Mouse (Mus musculus) midbrain, embryonic 15.5 days (tissue): Measurements from ENCODE around the gene Olfr1512. TPM values are rescaled to one million over a fixed set of nuclear protein-coding genes. Genes with fewer than 3 reads are reported as not detected.
"Not testable (repeated sequence)": the region's sequence is repeated elsewhere in the genome, so short reads cannot be mapped to it uniquely, and the experiment has no call there.

Source experiments
- ATAC-seq: fragments of 200-750 bp; cut with Nextera tagmentation; replicated peaks from 2 replicates; pipeline ENCODE4 v1.8.0; 2017; ENCODE audit warnings: moderate TSS enrichment
- H3K27ac ChIP-seq: fragments of 300-500 bp; sonication (generic); 2 replicates; pipeline ENCODE4 v1.5.1; 2015; ENCODE audit warnings: mild to moderate bottlenecking, inconsistent platforms
- H3K27me3 ChIP-seq: fragments of 300-500 bp; sonication (generic); replicated peaks from 2 replicates; pipeline ENCODE4 v1.6.1; 2015; ENCODE audit warnings: inconsistent platforms
- H3K36me3 ChIP-seq: fragments of 300-500 bp; sonication (generic); replicated peaks from 2 replicates; pipeline ENCODE4 v1.6.1; 2015; ENCODE audit warnings: inconsistent platforms
- H3K4me1 ChIP-seq: fragments of 300-500 bp; sonication (generic); 2 replicates; pipeline ENCODE4 v1.6.1; 2015; ENCODE audit warnings: inconsistent platforms
- H3K4me2 ChIP-seq: fragments of 300-500 bp; sonication (generic); 2 replicates; pipeline ENCODE4 v1.6.1; 2015; ENCODE audit warnings: inconsistent platforms, mild to moderate bottlenecking, moderate library complexity
- H3K4me3 ChIP-seq: fragments of 300-500 bp; sonication (generic); 2 replicates; pipeline ENCODE4 v1.5.1; 2015; ENCODE audit warnings: mild to moderate bottlenecking, inconsistent platforms
- H3K9ac ChIP-seq: fragments of 300-500 bp; sonication (generic); 2 replicates; pipeline ENCODE4 v1.6.1; 2015; ENCODE audit warnings: mild to moderate bottlenecking, inconsistent platforms
- H3K9me3 ChIP-seq: fragments of 300-500 bp; sonication (generic); 2 replicates; pipeline ENCODE4 v1.6.1; 2016; ENCODE audit warnings: inconsistent platforms
- WGBS: fragments of 180-500 bp; shearing (Covaris S2); methylation state at CpG from one replicate; pipeline ENCODE4 v1.1.7; 2015; ENCODE audit warnings: mixed read lengths; 5-methylcytosine and 5-hydroxymethylcytosine counted together
- polyA plus RNA-seq: library from polyadenylated mRNA; unstranded; fragments of >200 nt; fragmentation: Nextera tagmentation; extraction: Ambion mirVana; gene quantifications from 2 replicates; pipeline ENCODE4 v1.2.1, GENCODE M21; 2015

Gene Olfr1512
- polyA plus RNA-seq, result 0.08 and 0.18 TPM in 2 replicates

GRCm38 (mm10) chr14:52379068-52379467 is at the start of gene Olfr1512:
TSS of gene Olfr1512 (minus strand) at chr14:52379168.
- Histone ChIP-seq H3K4me2 (no peak within 1 kb of the TSS), H3K9me3 (no peaks in the 10 kb centered on the region), H3K27ac (no peak within 1 kb of the TSS), H3K36me3 (no peaks in the 10 kb centered on the region), H3K27me3 (no peaks in the 10 kb centered on the region), H3K4me3 (no peak within 1 kb of the TSS), H3K4me1 (no peaks in the 10 kb centered on the region), H3K9ac (no peak within 1 kb of the TSS)
- 82% methylated on average over 2 of the region's 2 CpGs for WGBS
- no peak for ATAC-seq

GRCm38 (mm10) chr14:52427686-52428085 is 48.7 kb upstream of the Olfr1512 start:
- H3K4me1 ChIP-seq, result no peaks in the 10 kb centered on the region
- 89% methylated on average over 1 of the region's 1 CpGs for WGBS
- H3K9ac ChIP-seq, result no peak overlapping the region
- H3K4me3 ChIP-seq, result no peak overlapping the region
- no peaks in the 10 kb centered on the region for H3K36me3 ChIP-seq
- no peak overlapping the region for H3K4me2 ChIP-seq
- no peaks in the 10 kb centered on the region for H3K27me3 ChIP-seq
- ATAC-seq, result no peak
- no peak overlapping the region for H3K27ac ChIP-seq
- H3K9me3 ChIP-seq, result no peaks in the 10 kb centered on the region

DNA sequence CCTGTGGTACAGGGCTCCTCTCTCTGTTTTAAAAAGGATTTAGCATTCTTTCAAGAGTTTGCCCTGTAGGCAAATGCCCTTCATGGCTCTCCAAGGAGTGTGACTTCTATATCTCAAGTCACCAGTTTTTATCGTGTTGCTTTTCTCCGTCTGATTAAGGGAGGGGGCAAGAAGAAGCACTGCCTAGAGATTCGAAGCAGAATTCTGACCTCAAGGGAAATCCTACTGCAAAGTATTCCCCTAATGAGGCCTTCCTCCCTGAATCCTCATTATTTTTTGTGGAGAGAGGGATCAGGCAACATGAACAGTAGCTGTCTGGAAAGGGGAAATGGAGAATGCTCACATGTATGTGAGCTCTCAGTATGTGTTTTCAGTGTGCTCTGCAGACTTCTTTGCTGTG is 35.3 kb upstream of the Olfr1512 start, which contains the start of gene Olfr1510:
TSS of gene Olfr1510 (minus strand) at position 101 of the 400 bp plus-strand sequence.
- Histone ChIP-seq H3K36me3 (no peaks in the 10 kb centered on the region), H3K4me2 (no peak within 1 kb of the TSS), H3K4me3 (no peak within 1 kb of the TSS), H3K9me3 (no peaks in the 10 kb centered on the region), H3K27ac (no peak within 1 kb of the TSS), H3K9ac (no peak within 1 kb of the TSS), H3K4me1 (no peaks in the 10 kb centered on the region), H3K27me3 (no peaks in the 10 kb centered on the region)
- no peak for ATAC-seq
- 86% methylated on average over 3 of the region's 3 CpGs for WGBS

DNA sequence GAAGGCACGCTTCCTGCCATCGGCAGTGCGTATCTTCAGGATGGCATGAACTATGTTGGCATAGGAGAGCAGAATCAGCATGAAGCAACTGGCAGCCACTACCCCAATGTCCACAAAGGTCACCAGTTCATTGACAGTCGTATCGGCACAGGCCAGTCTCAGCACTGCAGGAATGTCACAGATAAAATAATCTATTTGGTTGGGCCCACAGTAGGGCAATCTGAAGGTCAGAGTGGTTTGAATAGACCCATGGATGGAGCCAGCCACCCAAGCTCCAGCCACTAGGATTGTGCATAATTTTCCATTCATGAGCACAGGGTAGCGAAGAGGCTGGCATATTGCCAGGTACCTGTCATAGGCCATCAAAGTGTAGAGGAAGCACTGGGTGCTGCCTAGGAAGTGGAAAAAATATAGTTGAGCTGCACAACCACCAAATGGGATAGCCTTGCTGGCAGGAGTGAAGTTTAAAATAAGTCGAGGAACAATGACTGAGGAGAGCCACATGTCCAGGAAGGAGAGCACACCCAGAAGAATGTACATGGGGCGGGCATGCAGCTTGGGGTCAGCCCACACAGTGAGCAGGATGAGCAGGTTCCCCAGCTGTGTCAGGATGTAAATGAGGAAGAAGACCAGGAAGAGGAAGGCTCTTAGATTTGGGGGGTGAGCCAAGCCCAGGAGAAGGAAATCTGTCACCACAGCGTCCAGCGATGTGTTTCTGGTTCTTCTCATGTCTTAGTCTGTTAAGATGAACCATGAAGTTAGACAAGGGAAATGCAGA is 31.4 kb upstream of the Olfr1512 start:
- H3K4me1 ChIP-seq, ATAC-seq, H3K9ac ChIP-seq, H3K4me2 ChIP-seq, H3K9me3 ChIP-seq, H3K4me3 ChIP-seq, H3K27ac ChIP-seq, H3K27me3 ChIP-seq, H3K36me3 ChIP-seq: not testable (repeated sequence)
- 84% methylated on average over 8 of the region's 10 CpGs for WGBS

GRCm38 (mm10) chr14:52397279-52397678 is 18.3 kb upstream of the Olfr1512 start, which contains the start of gene Olfr1511:
TSS of gene Olfr1511 (minus strand) at chr14:52397379.
- ATAC-seq, result no peak
- Histone ChIP-seq H3K27me3 (no peaks in the 10 kb centered on the region), H3K36me3 (no peaks in the 10 kb centered on the region), H3K27ac (no peak within 1 kb of the TSS), H3K9ac (no peak within 1 kb of the TSS), H3K9me3 (no peaks in the 10 kb centered on the region), H3K4me2 (no peak within 1 kb of the TSS), H3K4me1 (no peaks in the 10 kb centered on the region), H3K4me3 (no peak within 1 kb of the TSS)
- whole genome bisulfite sequencing, result 79% methylated on average over 4 of the region's 4 CpGs

DNA sequence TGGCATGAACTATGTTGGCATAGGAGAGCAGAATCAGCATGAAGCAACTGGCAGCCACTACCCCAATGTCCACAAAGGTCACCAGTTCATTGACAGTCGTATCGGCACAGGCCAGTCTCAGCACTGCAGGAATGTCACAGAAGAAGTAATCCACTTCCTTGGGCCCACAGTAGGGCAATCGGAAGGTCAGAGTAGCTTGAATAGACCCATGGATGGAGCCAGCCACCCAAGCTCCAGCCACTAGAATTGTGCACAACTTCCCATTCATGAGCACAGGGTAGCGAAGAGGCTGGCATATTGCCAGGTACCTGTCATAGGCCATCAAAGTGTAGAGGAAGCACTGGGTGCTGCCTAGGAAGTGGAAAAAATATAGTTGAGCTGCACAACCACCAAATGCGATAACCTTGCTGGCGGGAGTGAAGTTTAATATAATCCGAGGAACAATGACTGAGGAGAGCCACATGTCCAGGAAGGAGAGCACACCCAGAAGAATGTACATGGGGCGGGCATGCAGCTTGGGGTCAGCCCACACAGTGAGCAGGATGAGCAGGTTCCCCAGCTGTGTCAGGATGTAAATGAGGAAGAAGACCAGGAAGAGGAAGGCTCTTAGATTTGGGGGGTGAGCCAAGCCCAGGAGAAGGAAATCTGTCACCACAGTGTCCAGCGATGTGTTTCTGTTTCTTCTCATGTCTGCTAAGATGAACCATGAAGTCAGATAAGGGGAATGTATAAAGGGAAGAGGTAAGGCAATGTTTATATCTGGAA is 11.3 kb upstream of the Olfr1512 start:
- H3K4me1 ChIP-seq, ATAC-seq, H3K36me3 ChIP-seq, H3K4me3 ChIP-seq, H3K4me2 ChIP-seq, H3K27me3 ChIP-seq, H3K27ac ChIP-seq, H3K9me3 ChIP-seq, H3K9ac ChIP-seq: not testable (repeated sequence)
- WGBS, result 87% methylated on average over 9 of the region's 9 CpGs

DNA sequence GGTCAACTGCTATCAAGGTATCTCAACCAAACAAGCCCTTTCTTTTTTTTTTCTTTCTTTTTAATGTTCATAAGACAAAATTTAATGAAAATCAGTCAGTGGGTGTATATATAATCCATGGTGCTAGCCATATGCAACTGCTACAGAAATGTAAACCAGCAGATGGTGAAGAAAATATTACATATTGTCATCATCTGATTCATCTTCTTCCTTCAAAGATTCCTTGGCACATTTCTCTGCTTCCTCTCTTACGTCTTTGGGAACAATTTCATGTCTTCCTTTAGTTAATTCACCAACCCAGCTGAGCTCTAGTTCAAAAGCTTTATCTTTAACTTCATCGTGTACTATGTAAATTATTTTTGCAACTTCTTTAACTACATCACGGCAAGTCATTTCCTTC is 10.2 kb downstream of the Olfr1512 start:
- 92% methylated on average over 3 of the region's 3 CpGs for WGBS
- Histone ChIP-seq H3K4me3 (no peak overlapping the region), H3K27ac (no peak overlapping the region), H3K36me3 (no peaks in the 10 kb centered on the region), H3K4me1 (no peaks in the 10 kb centered on the region), H3K27me3 (no peaks in the 10 kb centered on the region), H3K9me3 (no peaks in the 10 kb centered on the region), H3K4me2 (no peak overlapping the region), H3K9ac (no peak overlapping the region)
- ATAC-seq, result no peak

GRCm38 (mm10) chr14:52356308-52356707 is 22.7 kb downstream of the Olfr1512 start, which contains the start of gene Olfr1513:
TSS of gene Olfr1513 (minus strand) at chr14:52356408.
- whole genome bisulfite sequencing, result 77% methylated on average over 4 of the region's 4 CpGs
- no peaks in the 10 kb centered on the region for H3K4me1 ChIP-seq
- no peaks in the 10 kb centered on the region for H3K36me3 ChIP-seq
- no peak within 1 kb of the TSS for H3K27ac ChIP-seq
- H3K27me3 ChIP-seq, result no peaks in the 10 kb centered on the region
- no peak within 1 kb of the TSS for H3K4me2 ChIP-seq
- no peak within 1 kb of the TSS for H3K9ac ChIP-seq
- no peak within 1 kb of the TSS for H3K4me3 ChIP-seq
- no peak for ATAC-seq
- no peaks in the 10 kb centered on the region for H3K9me3 ChIP-seq

DNA sequence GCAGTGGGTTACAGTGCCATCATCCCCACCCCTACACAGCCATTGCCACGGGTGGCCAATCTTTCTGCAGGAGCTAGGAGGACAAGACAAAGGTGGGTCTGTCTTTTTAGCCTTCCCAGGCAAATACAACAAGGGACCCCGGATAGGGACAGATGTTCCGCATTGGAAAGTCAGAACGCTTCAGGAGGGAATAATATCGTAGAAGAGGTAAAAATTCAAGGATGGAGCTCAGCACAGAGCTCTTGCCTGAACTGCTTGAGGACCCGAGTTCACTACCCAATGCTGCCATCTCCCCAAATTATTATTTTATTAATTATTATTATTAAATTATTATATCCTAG is 39.5 kb downstream of the Olfr1512 start:
- no peak overlapping the region for H3K9ac ChIP-seq
- peak overlapping the region; percentile 64 for H3K27ac ChIP-seq
- WGBS, result 79% methylated on average over 6 of the region's 6 CpGs
- no peaks in the 10 kb centered on the region for H3K9me3 ChIP-seq
- H3K4me2 ChIP-seq, result peak overlapping the region; percentile 47
- H3K4me3 ChIP-seq, result peak overlapping the region; percentile 31; the same call in 1 of the 2 replicates
- H3K27me3 ChIP-seq, result no peaks in the 10 kb centered on the region
- no peaks in the 10 kb centered on the region for H3K36me3 ChIP-seq
- H3K4me1 ChIP-seq, result peaks cover 2% of the 10 kb centered on the region; the same call in 1 of the 2 replicates
- 0 out of 2 replicates have a peak, but pooled peaks have one; percentile 8 for ATAC-seq

- Histone ChIP-seq H3K36me3 (no peaks in the 10 kb centered on the region), H3K4me2 (peak overlapping the region; percentile 47), H3K9me3 (no peaks in the 10 kb centered on the region), H3K9ac (peak overlapping the region; percentile 31; the same call in 1 of the 2 replicates), H3K4me1 (peaks cover 2% of the 10 kb centered on the region; the same call in 1 of the 2 replicates), H3K27me3 (no peaks in the 10 kb centered on the region), H3K27ac (peak overlapping the region; percentile 64), H3K4me3 (peak overlapping the region; percentile 31)
- ATAC-seq, result peak; percentile 78
- 30% methylated on average over 21 of the region's 21 CpGs for WGBS
Observed at GRCm38 (mm10) chr14:52338751-52339511, 40.0 kb downstream of the Olfr1512 start.

GRCm38 (mm10) chr14:52332171-52332570 is 46.8 kb downstream of the Olfr1512 start:
- peaks cover 9% of the 10 kb centered on the region for H3K4me1 ChIP-seq
- no peak for ATAC-seq
- H3K9me3 ChIP-seq, result no peaks in the 10 kb centered on the region
- H3K4me2 ChIP-seq, result no peak overlapping the region
- no peaks in the 10 kb centered on the region for H3K36me3 ChIP-seq
- WGBS, result 38% methylated on average over 2 of the region's 3 CpGs
- H3K9ac ChIP-seq, result no peak overlapping the region
- no peak overlapping the region for H3K4me3 ChIP-seq
- H3K27ac ChIP-seq, result no peak overlapping the region
- H3K27me3 ChIP-seq, result no peaks in the 10 kb centered on the region
